Mouse (Mus musculus) thymus, adult 2 months (tissue): ENCODE data around the gene P3h2. TPM values are rescaled to one million over a fixed set of nuclear protein-coding genes. Genes with fewer than 3 reads are reported as not detected.

Experiments used
- DNase-seq: peaks from one replicate; pipeline ENCODE4 v3.0.0; 2021
- H3K27ac ChIP-seq: fragments of 200-500 bp; 2 replicates; pipeline ENCODE4 v1.5.1; 2012; ENCODE audit warnings: low read length, control low read depth; ENCODE audit not compliant: control insufficient read depth, insufficient read depth
- H3K27me3 ChIP-seq: fragments of 200-500 bp; 2 replicates; pipeline ENCODE4 v1.6.1; 2012; ENCODE audit warnings: mild to moderate bottlenecking, low read length, moderate library complexity, mixed read lengths; ENCODE audit not compliant: control insufficient read depth, insufficient read depth
- H3K36me3 ChIP-seq: fragments of 200-500 bp; 2 replicates; pipeline ENCODE4 v1.6.1; 2012; ENCODE audit warnings: mild to moderate bottlenecking, low read length, moderate library complexity; ENCODE audit not compliant: control insufficient read depth, insufficient read depth
- H3K4me1 ChIP-seq: fragments of 200-500 bp; replicated peaks from 2 replicates; pipeline ENCODE4 v1.6.1; 2012; ENCODE audit warnings: low read length; ENCODE audit not compliant: control insufficient read depth, insufficient read depth
- H3K4me3 ChIP-seq: fragments of 200-500 bp; 2 replicates; pipeline ENCODE4 v1.5.1; 2012; ENCODE audit warnings: mild to moderate bottlenecking, low read length, control low read depth, moderate library complexity; ENCODE audit not compliant: control insufficient read depth, insufficient read depth
- CTCF ChIP-seq: fragments of 200-500 bp; IDR thresholded peaks from 2 replicates; pipeline ENCODE4 v1.5.1; 2012; ENCODE audit warnings: mild to moderate bottlenecking, control low read depth, low read length, moderate library complexity, borderline replicate concordance; ENCODE audit not compliant: control insufficient read depth, poor library complexity, insufficient read depth; ENCODE audit errors: extremely low read depth
- POLR2A ChIP-seq: fragments of 200-500 bp; IDR thresholded peaks from 2 replicates; pipeline ENCODE4 v1.6.1; 2012; ENCODE audit warnings: mild to moderate bottlenecking, low read length, control low read depth, moderate library complexity; ENCODE audit not compliant: control insufficient read depth, poor library complexity, insufficient read depth; ENCODE audit errors: extremely low read depth
- whole genome bisulfite sequencing: fragments of 180-500 bp; shearing (Covaris S2); methylation state at CpG from one replicate; pipeline ENCODE4 v1.1.7; 2018; 5-methylcytosine and 5-hydroxymethylcytosine counted together
- polyA plus RNA-seq: library from polyadenylated mRNA; depleted of rRNA; stranded (reverse); fragments of >200 nt; gene quantifications from 2 replicates; pipeline ENCODE4 v1.2.3, GENCODE M21; 2012

P3h2 gene
- polyA plus RNA-seq, 1 experiment: 1.8 TPM

DNA sequence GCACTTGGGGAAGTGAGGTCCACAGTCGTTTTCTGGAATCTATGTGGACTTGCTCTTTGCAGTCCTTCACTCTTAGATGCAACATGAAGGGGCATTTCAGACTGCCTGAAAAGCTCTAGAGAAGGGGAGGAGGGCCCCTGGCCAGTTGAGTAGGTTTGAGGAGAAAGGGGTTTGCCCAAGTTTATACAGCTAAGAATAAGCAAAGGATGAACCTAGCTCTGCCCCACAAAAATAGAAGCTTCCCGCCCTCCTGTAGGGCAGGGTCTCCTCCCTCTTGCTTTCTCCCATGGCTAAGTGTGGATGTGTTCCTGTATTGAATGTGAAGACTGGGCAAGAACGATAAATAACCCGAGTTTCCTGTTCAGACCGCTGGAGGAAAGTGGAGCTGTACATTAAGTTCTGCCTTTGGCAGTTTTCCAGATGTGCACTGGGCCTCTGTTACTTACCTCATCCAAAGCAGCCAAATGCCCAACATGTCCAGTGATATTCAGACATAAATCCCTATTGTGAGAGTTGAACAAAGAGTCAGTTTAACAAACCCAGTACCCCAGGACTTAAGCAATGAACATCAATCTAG is 545 bp upstream of the P3h2 start:
- 1% methylated on average over 5 of the region's 5 CpGs for WGBS
- H3K27ac ChIP-seq: no peak overlapping the region
- H3K36me3 ChIP-seq: no peaks in the 10 kb centered on the region
- no peak overlapping the region for H3K4me3 ChIP-seq
- TF ChIP-seq POLR2A: no peak
- no peak for TF ChIP-seq CTCF
- no peaks in the 10 kb centered on the region for H3K4me1 ChIP-seq
- H3K27me3 ChIP-seq: no peaks in the 10 kb centered on the region; the same call in 1 of the 2 replicates
- no peak for DNase-seq

DNA sequence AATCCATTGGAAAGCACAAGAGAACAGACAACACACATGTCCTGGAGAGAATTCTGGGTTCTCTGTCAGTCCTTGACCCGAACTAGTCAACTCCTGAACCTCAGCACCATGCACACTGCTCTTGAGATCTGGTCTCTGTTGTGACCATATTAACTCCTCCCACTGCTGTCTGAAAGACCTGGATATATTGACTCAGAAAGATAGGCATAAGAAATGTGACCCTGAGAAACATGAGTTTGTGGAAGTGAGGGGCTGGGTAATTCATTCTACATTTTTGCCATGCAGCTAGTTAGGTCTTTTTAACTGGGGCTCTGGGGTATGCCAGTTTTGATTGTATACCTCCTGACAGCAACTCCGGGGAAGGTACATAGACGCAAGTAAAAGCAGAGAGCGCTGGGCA is 1.3 kb downstream of the P3h2 start:
- no peak for DNase-seq
- H3K27ac ChIP-seq: no peak overlapping the region
- H3K4me3 ChIP-seq: no peak overlapping the region
- no peaks in the 10 kb centered on the region; the same call in 1 of the 2 replicates for H3K27me3 ChIP-seq
- no peaks in the 10 kb centered on the region for H3K36me3 ChIP-seq
- H3K4me1 ChIP-seq: no peaks in the 10 kb centered on the region
- TF ChIP-seq CTCF: no peak
- TF ChIP-seq POLR2A: no peak
- 54% methylated on average over 4 of the region's 4 CpGs for WGBS

DNA sequence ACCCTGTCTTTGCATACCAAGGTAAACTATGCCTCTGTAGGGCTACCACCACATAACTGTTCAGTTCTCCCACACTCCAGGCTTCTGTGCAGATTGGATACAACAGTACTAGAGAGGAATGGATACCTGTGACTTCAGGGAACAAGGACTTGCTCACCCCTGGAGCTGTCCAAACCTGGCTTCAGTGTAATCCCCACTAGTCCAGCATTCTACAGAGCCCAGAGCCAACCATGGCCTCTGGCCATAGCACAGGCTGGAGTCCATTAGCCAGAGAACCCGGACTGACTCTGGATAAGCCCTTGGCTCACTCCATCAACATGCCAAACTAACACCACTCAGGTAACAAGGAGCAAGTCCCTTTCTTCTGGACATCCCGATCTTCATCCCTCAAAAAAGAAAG is 2.7 kb downstream of the P3h2 start:
- Histone ChIP-seq H3K27ac (no peak overlapping the region), H3K27me3 (no peaks in the 10 kb centered on the region; the same call in 1 of the 2 replicates), H3K4me1 (no peaks in the 10 kb centered on the region), H3K4me3 (no peak overlapping the region), H3K36me3 (no peaks in the 10 kb centered on the region)
- DNase-seq: no peak
- TF ChIP-seq CTCF (no peak), POLR2A (no peak)
- WGBS: 88% methylated on average over 2 of the region's 2 CpGs

DNA sequence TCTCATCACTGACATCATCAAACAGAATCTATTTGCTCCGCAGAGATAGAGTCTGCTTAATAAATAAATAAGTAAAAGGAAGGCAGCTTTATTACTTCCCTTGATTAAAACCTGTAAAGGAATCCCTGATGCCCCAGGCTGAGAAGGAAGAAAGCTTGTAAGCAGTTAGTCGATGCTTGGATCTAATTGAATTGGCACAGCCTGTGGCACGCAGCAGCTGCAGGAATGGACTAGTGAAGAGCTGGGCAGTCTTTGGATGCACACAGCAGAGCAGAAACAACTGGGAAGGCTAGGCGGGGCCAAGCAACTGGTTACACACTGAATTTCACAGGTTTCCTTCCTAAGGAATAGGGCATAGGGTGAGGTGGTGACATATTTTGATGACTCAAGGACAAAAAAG is 5.4 kb downstream of the P3h2 start:
- Histone ChIP-seq H3K36me3 (no peaks in the 10 kb centered on the region), H3K4me3 (no peak overlapping the region), H3K27me3 (no peaks in the 10 kb centered on the region), H3K4me1 (no peaks in the 10 kb centered on the region), H3K27ac (no peak overlapping the region)
- WGBS: 84% methylated on average over 4 of the region's 4 CpGs
- TF ChIP-seq CTCF (no peak), POLR2A (no peak)
- no peak for DNase-seq

DNA sequence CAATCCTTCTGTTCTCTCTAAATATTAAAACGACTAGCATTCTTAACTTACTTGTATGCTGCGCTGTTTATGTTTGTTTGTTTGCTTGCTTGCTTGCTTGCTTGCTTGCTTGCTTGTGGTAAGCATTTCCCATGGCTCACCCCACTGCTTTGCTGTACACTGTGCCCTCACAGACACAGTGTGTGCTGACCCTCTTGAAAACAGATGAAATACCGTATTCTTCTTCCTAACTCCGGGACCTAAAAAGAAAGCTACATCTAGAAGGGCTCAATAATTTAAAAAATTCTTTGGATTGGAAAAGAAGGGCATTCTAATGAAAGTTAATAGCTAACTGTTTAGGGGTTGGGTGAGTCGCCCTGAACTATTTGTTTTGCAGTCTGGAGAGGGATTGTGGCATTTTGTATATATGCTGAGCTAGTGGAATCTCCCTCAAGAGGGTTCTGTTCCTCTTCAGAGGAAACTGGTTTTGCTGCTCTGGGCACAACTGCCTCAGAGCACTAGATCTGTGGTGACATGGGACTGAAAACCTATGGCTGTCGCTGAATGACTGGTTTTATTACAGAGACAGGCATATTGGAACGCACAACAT is 9.8 kb downstream of the P3h2 start:
- no peak overlapping the region for H3K4me3 ChIP-seq
- H3K36me3 ChIP-seq: no peaks in the 10 kb centered on the region
- 88% methylated on average over 7 of the region's 7 CpGs for WGBS
- no peak for DNase-seq
- TF ChIP-seq POLR2A (no peak), CTCF (no peak)
- H3K4me1 ChIP-seq: no peaks in the 10 kb centered on the region
- H3K27me3 ChIP-seq: no peaks in the 10 kb centered on the region
- H3K27ac ChIP-seq: no peak overlapping the region

DNA sequence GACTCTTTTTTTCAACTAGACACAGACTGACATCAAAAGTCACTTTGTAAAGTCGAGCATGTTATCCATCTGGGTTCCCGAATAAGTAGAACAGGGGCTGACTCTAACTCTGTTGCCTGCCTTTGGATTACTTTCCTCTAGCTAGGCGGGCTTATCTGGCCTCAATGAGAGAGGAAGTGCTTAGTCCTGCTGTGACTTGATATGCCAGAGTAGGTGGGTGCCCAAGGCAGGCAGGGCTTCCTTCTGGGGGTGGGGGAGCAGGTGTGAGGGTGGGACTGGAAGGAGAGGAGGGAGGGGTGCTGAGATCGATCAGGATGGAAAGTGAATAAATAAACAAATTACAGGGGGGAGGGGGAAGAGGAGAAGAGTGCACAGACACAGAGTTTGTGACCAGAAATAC is 11.7 kb downstream of the P3h2 start:
- Histone ChIP-seq H3K4me3 (no peak overlapping the region), H3K27ac (no peak overlapping the region), H3K4me1 (no peaks in the 10 kb centered on the region), H3K36me3 (no peaks in the 10 kb centered on the region), H3K27me3 (no peaks in the 10 kb centered on the region)
- no peak for DNase-seq
- TF ChIP-seq CTCF (no peak), POLR2A (no peak)
- WGBS: 31% methylated on average over 4 of the region's 4 CpGs

DNA sequence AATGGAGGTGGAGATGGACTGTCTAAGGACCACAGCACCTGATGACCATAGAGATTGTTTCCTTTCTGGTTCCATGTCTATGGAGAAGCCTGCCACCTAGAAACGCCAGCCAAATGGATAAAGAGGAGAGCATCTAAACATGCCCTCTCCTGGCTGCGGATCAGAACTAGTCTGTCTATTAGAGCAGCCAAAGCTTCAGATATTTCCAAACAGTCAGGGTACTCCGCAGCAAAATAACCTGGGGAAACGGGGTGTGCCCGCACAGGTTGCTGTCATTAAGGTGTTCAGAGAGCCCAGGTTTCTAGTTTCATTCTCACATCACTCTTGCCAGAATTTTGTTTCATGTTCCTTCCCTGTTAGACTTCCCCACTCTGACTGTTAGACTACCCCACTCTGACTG is 16.6 kb downstream of the P3h2 start:
- no peak for DNase-seq
- no peaks in the 10 kb centered on the region for H3K4me1 ChIP-seq
- WGBS: 94% methylated on average over 5 of the region's 5 CpGs
- no peak for TF ChIP-seq CTCF
- no peak overlapping the region for H3K27ac ChIP-seq
- H3K27me3 ChIP-seq: no peaks in the 10 kb centered on the region
- H3K4me3 ChIP-seq: no peak overlapping the region
- H3K36me3 ChIP-seq: no peaks in the 10 kb centered on the region
